Mouse (Mus musculus): ENCODE data around the gene 2010315B03Rik.
A peak's percentile ranks its signal among the peaks of the same experiment; 100 is the strongest.

DNA sequence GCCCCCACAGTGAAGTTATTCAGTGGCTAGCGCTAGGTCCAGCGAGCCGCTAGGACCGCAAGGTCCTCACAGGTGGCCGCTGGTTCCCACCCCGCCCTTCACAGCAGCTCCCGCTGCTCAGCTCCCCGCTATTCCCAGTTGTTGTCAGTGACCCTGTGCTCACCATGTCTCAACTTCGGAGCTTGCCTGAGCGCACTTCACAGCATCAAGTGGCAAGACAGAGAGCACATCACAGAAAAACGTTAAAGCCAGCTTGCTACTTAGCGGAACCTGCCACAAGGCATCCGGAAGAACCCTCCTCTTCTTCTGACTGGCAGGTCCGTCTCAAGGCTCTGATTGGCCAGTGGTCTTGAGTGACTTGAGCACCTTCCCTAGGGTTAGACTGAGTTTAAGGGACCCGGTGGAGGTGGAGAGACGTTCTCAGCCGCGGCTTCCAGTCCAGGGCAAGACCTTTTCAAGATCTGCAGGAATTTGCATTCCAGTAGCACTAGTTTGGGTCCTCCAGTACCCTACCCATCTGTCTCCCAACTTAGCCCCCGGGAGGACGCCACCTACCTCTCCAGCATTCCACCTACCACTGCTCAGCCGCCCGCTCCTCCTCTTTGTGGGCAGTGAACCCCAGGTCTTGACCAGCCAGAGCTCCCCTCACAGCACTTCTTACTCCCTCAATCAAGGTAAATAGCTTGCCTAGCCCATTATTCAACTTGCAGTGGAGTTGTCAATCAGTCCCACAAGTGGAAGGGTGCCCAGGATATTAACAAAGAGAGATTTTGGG lies 30.4 kb downstream of the 2010315B03Rik start:
- peak; percentile 31 for TF ChIP-seq CTCF (IDR thresholded peaks at IDR 0.05)
- no peak for TF ChIP-seq EP300 (IDR thresholded peaks at IDR 0.05)

Measured in lung, postnatal 0 days (tissue).